Mouse (Mus musculus): ENCODE data around the gene Med20. TPM values are rescaled to one million over a fixed set of nuclear protein-coding genes. Genes with fewer than 3 reads are reported as not detected.

The Med20 gene
- polyA plus RNA-seq, 1 experiment from 2014 or later: 47.0 TPM

Other genes with a start within 250 kb of the Med20 start
- 63.6 and 67.6 TPM in 2 replicates for gene Mrps10, start 242.7 kb upstream of the Med20 start, polyA plus RNA-seq (2015; fragmentation: Nextera tagmentation; extraction: Ambion mirVana)
- 0.33 and 0.37 TPM in 2 replicates for gene Guca1b, start 226.2 kb upstream of the Med20 start, polyA plus RNA-seq (2015; fragmentation: Nextera tagmentation; extraction: Ambion mirVana)
- 0.29 and 0.50 TPM in 2 replicates for gene Guca1a, start 211.0 kb upstream of the Med20 start, polyA plus RNA-seq (2015; fragmentation: Nextera tagmentation; extraction: Ambion mirVana)
- 0.09 and 0.17 TPM in 2 replicates for gene AI661453, start 175.0 kb upstream of the Med20 start, polyA plus RNA-seq (2015; fragmentation: Nextera tagmentation; extraction: Ambion mirVana)
- gene 1700001C19Rik, start 174.2 kb upstream of the Med20 start, polyA plus RNA-seq (2015; fragmentation: Nextera tagmentation; extraction: Ambion mirVana): 0.46 and 0.50 TPM in 2 replicates
- gene Taf8, start 109.3 kb upstream of the Med20 start, polyA plus RNA-seq (2015; fragmentation: Nextera tagmentation; extraction: Ambion mirVana): 19.8 and 20.8 TPM in 2 replicates
- 58.4 and 61.4 TPM in 2 replicates for gene Ccnd3, start 106.5 kb upstream of the Med20 start, polyA plus RNA-seq (2015; fragmentation: Nextera tagmentation; extraction: Ambion mirVana)
- 38.6 and 40.7 TPM in 2 replicates for gene Bysl, start 90 bp upstream of the Med20 start, polyA plus RNA-seq (2015; fragmentation: Nextera tagmentation; extraction: Ambion mirVana)
- 1.3 and 2.0 TPM in 2 replicates for gene Gm20517, start within 50 bp of the Med20 start, polyA plus RNA-seq (2015; fragmentation: Nextera tagmentation; extraction: Ambion mirVana)
- gene Usp49, start 19.1 kb downstream of the Med20 start, polyA plus RNA-seq (2015; fragmentation: Nextera tagmentation; extraction: Ambion mirVana): 5.3 and 7.3 TPM in 2 replicates
- gene Tomm6, start 76.8 kb downstream of the Med20 start, polyA plus RNA-seq (2015; fragmentation: Nextera tagmentation; extraction: Ambion mirVana): 252 and 268 TPM in 2 replicates
- gene Frs3, start 77.4 kb downstream of the Med20 start, polyA plus RNA-seq (2015; fragmentation: Nextera tagmentation; extraction: Ambion mirVana): 46.0 and 54.1 TPM in 2 replicates
- 0.88 and 0.92 TPM in 2 replicates for gene Gm21981, start 82.9 kb downstream of the Med20 start, polyA plus RNA-seq (2015; fragmentation: Nextera tagmentation; extraction: Ambion mirVana)
- gene Prickle4, start 83.2 kb downstream of the Med20 start, polyA plus RNA-seq (2015; fragmentation: Nextera tagmentation; extraction: Ambion mirVana): 0.77 and 2.4 TPM in 2 replicates
- gene Pgc, start 115.3 kb downstream of the Med20 start, polyA plus RNA-seq (2015; fragmentation: Nextera tagmentation; extraction: Ambion mirVana): 0.13 TPM in 1 of 2 replicates, not detected in the other
- gene Tfeb, start 125.4 kb downstream of the Med20 start, polyA plus RNA-seq (2015; fragmentation: Nextera tagmentation; extraction: Ambion mirVana): 2.9 and 3.0 TPM in 2 replicates
- gene Mdfi, start 223.1 kb downstream of the Med20 start, polyA plus RNA-seq (2015; fragmentation: Nextera tagmentation; extraction: Ambion mirVana): 2.4 and 2.9 TPM in 2 replicates

Data from midbrain, embryonic 16.5 days (tissue).